Mouse (Mus musculus) heart, embryonic 11.5 days (tissue): ENCODE data around the gene Mrpl24. TPM values are rescaled to one million over a fixed set of nuclear protein-coding genes. Genes with fewer than 3 reads are reported as not detected.
A peak's percentile ranks its signal among the peaks of the same experiment; 100 is the strongest.

ENCODE experiments used
- ATAC-seq: fragments of 200-750 bp; cut with Nextera tagmentation; replicated peaks from 2 replicates; pipeline ENCODE4 v1.8.0; 2017; ENCODE audit warnings: moderate library complexity; ENCODE audit not compliant: insufficient number of reproducible peaks, low FRiP score, low TSS enrichment
- H3K27ac ChIP-seq: fragments of 300-500 bp; sonication (generic); 2 replicates; pipeline ENCODE4 v1.5.1; 2014; ENCODE audit warnings: mild to moderate bottlenecking, low read depth, low read length
- H3K27me3 ChIP-seq: fragments of 300-500 bp; sonication (generic); 2 replicates; pipeline ENCODE4 v1.6.1; 2014; ENCODE audit warnings: mild to moderate bottlenecking, low read length, mixed read lengths; ENCODE audit not compliant: control insufficient read depth, insufficient read depth
- H3K36me3 ChIP-seq: fragments of 300-500 bp; sonication (generic); 2 replicates; pipeline ENCODE4 v1.6.1; 2014; ENCODE audit warnings: mild to moderate bottlenecking, low read length, moderate library complexity, mixed read lengths; ENCODE audit not compliant: control insufficient read depth, insufficient read depth
- H3K4me1 ChIP-seq: fragments of 300-500 bp; sonication (generic); 2 replicates; pipeline ENCODE4 v1.6.1; 2014; ENCODE audit warnings: low read length; ENCODE audit not compliant: control insufficient read depth, insufficient read depth
- H3K4me2 ChIP-seq: fragments of 300-500 bp; sonication (generic); 2 replicates; pipeline ENCODE4 v1.6.1; 2014; ENCODE audit warnings: mild to moderate bottlenecking, moderate library complexity
- H3K4me3 ChIP-seq: fragments of 300-500 bp; sonication (generic); 2 replicates; pipeline ENCODE4 v1.5.1; 2014; ENCODE audit warnings: low read depth, low read length
- H3K9ac ChIP-seq: fragments of 300-500 bp; sonication (generic); 2 replicates; pipeline ENCODE4 v1.6.1; 2014; ENCODE audit warnings: mild to moderate bottlenecking, low read depth, low read length, moderate library complexity
- H3K9me3 ChIP-seq: fragments of 300-500 bp; sonication (generic); replicated peaks from 2 replicates; pipeline ENCODE4 v1.6.1; 2016; ENCODE audit warnings: low read length; ENCODE audit not compliant: control insufficient read depth
- WGBS: fragments of 180-500 bp; shearing (Covaris S2); extraction: QIAGEN DNeasy Blood & Tissue Kit; methylation state at CpG from one replicate; pipeline ENCODE4 v1.1.7; 2014; ENCODE audit not compliant: insufficient replicate concordance; 5-methylcytosine and 5-hydroxymethylcytosine counted together
- polyA plus RNA-seq: library from polyadenylated mRNA; unstranded; fragments of >200 nt; fragmentation: Nextera tagmentation; extraction: Ambion mirVana; gene quantifications from 2 replicates; pipeline ENCODE4 v1.2.1, GENCODE M21; 2014

Gene Mrpl24
- polyA plus RNA-seq, 1 experiment from 2014 or later: 67.3 TPM

DNA sequence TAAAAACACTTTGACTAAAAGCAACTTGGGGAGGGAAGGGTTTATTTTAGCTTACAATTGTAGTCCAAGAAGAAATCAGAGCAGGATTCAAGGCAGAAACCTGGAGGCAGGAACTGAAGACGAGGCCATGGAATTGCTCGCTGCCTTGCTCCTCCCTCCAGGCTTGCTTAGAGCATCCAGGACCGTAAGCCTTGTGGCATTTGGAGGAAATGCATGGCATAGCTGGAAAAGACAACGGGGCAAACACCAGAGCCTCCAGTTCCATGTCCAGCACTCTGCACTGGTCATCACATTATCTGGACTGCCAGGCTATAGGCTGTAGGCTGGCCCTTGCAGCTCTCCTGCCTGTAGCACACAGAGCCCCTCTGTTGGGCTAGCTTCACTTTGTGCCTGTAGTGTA lies 15.2 kb downstream of the Mrpl24 start:
- Histone ChIP-seq H3K27ac (no peak overlapping the region), H3K4me2 (no peak overlapping the region), H3K9ac (no peak overlapping the region), H3K4me3 (no peak overlapping the region), H3K9me3 (no peaks in the 10 kb centered on the region), H3K27me3 (no peaks in the 10 kb centered on the region), H3K4me1 (peaks cover 7% of the 10 kb centered on the region), H3K36me3 (peaks cover 22% of the 10 kb centered on the region)
- WGBS: 68% methylated on average over 4 of the region's 4 CpGs
- no peak for ATAC-seq

DNA sequence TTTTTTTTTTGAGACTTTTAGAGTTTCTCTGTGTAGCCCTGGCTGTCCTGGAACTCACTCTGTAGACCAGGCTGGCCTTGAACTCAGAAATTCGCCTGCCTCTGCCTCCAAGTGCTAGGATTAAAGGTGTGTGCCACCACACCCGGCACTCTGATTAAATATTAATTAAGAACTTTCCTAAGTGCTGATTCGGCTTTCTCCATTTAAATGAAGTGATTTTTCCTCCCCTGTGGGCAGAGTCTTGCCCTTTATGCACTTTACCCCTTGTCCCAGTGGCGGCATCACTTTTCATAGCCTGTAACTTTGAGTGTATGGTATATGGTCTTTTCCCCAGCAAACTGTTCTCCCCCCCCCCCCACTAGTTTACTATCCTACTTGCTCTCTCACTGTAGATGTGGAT lies 15.9 kb downstream of the Mrpl24 start:
- Histone ChIP-seq H3K27ac (no peak overlapping the region), H3K9ac (no peak overlapping the region), H3K27me3 (no peaks in the 10 kb centered on the region), H3K9me3 (no peaks in the 10 kb centered on the region), H3K4me2 (no peak overlapping the region), H3K36me3 (peaks cover 26% of the 10 kb centered on the region), H3K4me3 (no peak overlapping the region), H3K4me1 (peaks cover 7% of the 10 kb centered on the region)
- WGBS: 81% methylated on average over 4 of the region's 4 CpGs
- no peak for ATAC-seq

- no peak overlapping the region for H3K4me3 ChIP-seq
- no peaks in the 10 kb centered on the region for H3K9me3 ChIP-seq
- WGBS: 95% methylated on average over 2 of the region's 2 CpGs
- H3K27me3 ChIP-seq: no peaks in the 10 kb centered on the region
- peaks cover 30% of the 10 kb centered on the region for H3K36me3 ChIP-seq
- H3K27ac ChIP-seq: no peak overlapping the region
- peaks cover 7% of the 10 kb centered on the region for H3K4me1 ChIP-seq
- no peak for ATAC-seq
- H3K4me2 ChIP-seq: no peak overlapping the region
- H3K9ac ChIP-seq: no peak overlapping the region
These were observed 16.5 kb downstream of the Mrpl24 start for GRCm38 (mm10) chr3:87935776-87936175.

GRCm38 (mm10) chr3:87940611-87941010 lies 21.3 kb downstream of the Mrpl24 start:
- 77% methylated on average over 5 of the region's 5 CpGs for WGBS
- Histone ChIP-seq H3K27ac (no peak overlapping the region), H3K36me3 (peaks cover 28% of the 10 kb centered on the region), H3K27me3 (peaks cover under 1% of the 10 kb centered on the region; the same call in 1 of the 2 replicates), H3K4me1 (peaks cover 9% of the 10 kb centered on the region), H3K9ac (no peak overlapping the region), H3K4me2 (no peak overlapping the region), H3K4me3 (no peak overlapping the region), H3K9me3 (no peaks in the 10 kb centered on the region)
- ATAC-seq: no peak

DNA sequence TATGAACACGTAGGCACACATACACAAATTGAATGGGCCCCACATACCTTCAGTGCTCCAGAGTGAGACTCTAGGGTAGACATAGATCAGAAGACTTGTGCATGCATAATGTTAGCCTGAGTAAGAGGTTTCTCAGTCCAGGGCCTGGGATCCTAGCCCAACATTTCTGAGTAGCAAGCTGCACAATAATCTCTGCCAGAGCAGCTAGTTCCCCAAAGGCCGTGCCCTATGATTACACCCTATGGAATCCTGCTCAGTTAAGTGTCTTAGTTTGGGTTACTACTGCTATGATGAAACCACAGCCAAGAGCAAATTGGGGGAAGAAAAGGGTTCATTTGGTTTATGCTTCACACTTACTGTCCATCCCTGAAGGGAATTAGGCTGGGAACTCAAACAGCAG lies 23.2 kb downstream of the Mrpl24 start:
- peaks cover 28% of the 10 kb centered on the region for H3K36me3 ChIP-seq
- H3K27ac ChIP-seq: no peak overlapping the region
- no peaks in the 10 kb centered on the region for H3K9me3 ChIP-seq
- no peak for ATAC-seq
- peaks cover 14% of the 10 kb centered on the region; the same call in 1 of the 2 replicates for H3K27me3 ChIP-seq
- H3K4me2 ChIP-seq: no peak overlapping the region
- H3K4me1 ChIP-seq: peaks cover 16% of the 10 kb centered on the region
- H3K4me3 ChIP-seq: no peak overlapping the region
- H3K9ac ChIP-seq: no peak overlapping the region
- 96% methylated on average over 2 of the region's 2 CpGs for WGBS

GRCm38 (mm10) chr3:87943586-87943985 lies 24.3 kb downstream of the Mrpl24 start:
- peaks cover 26% of the 10 kb centered on the region for H3K36me3 ChIP-seq
- H3K4me1 ChIP-seq: peaks cover 25% of the 10 kb centered on the region
- H3K27ac ChIP-seq: no peak overlapping the region
- H3K4me3 ChIP-seq: no peak overlapping the region
- 77% methylated on average over 7 of the region's 7 CpGs for WGBS
- no peak overlapping the region for H3K4me2 ChIP-seq
- peaks cover 25% of the 10 kb centered on the region for H3K27me3 ChIP-seq
- H3K9ac ChIP-seq: no peak overlapping the region
- ATAC-seq: no peak
- no peaks in the 10 kb centered on the region for H3K9me3 ChIP-seq

DNA sequence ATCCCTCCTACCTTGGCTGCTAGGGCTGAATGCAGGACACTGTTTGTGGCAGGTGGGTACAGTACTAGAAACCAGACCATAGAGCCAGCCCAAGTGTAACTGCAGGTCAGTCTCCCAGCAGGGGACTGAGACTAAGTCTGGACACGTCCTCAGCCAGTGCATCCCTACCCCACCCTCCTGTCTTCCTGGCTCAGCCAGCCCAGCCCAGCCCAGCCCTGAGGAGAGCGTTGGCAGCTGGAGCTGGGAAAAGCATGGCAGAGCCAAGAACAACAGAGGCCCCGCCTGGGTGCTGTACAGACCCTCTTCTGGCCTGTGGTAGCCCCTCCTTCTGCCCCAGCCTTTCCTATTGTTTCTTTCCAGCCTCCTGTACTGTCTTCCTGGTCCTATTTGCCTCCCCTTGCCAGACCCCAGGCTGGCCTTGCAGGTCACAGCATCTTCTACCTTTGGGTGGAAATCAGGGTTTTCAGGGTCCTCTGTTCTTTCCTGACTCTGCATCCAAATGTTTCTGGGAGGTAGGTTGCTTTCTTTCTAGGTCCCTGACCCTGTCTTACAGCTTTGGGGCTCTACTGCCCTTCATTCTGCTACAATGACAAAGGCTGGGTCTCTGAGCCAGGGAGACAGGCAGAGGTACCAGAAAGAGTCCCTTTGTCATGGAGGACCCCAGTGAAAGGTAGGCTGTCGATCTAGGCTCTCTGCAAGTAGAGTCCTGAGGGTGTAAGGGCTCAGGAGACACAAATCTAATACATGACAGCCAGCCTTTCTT lies 25.7 kb downstream of the Mrpl24 start:
- Histone ChIP-seq H3K9ac (peak overlapping the region; percentile 40; the same call in 1 of the 2 replicates), H3K27me3 (peaks cover 39% of the 10 kb centered on the region), H3K4me2 (no peak overlapping the region), H3K4me1 (peaks cover 36% of the 10 kb centered on the region), H3K4me3 (no peak overlapping the region), H3K9me3 (no peaks in the 10 kb centered on the region), H3K27ac (no peak overlapping the region; the same call in 1 of the 2 replicates), H3K36me3 (peaks cover 16% of the 10 kb centered on the region)
- 33% methylated on average over 4 of the region's 4 CpGs for WGBS
- ATAC-seq: peak; percentile 54; the same call in 1 of the 2 replicates

- no peak for ATAC-seq
- Histone ChIP-seq H3K9me3 (no peaks in the 10 kb centered on the region), H3K27ac (no peak overlapping the region), H3K4me2 (no peak overlapping the region), H3K4me1 (peaks cover 41% of the 10 kb centered on the region), H3K27me3 (peaks cover 48% of the 10 kb centered on the region), H3K4me3 (no peak overlapping the region), H3K9ac (no peak overlapping the region), H3K36me3 (peaks cover 10% of the 10 kb centered on the region)
- WGBS: 31% methylated on average over 12 of the region's 12 CpGs
These were observed 26.7 kb downstream of the Mrpl24 start for GRCm38 (mm10) chr3:87945781-87946540.
